Mouse (Mus musculus) kidney, postnatal 0 days (tissue): ENCODE measurements around the gene Gm45837. TPM values are rescaled to one million over a fixed set of nuclear protein-coding genes. Genes with fewer than 3 reads are reported as not detected.

Source experiments
- ATAC-seq: fragments of 200-750 bp; cut with Nextera tagmentation; replicated peaks from 2 replicates; pipeline ENCODE4 v1.8.0; 2017; ENCODE audit warnings: low read depth, moderate number of reproducible peaks, moderate TSS enrichment, moderate library complexity; ENCODE audit not compliant: low FRiP score
- DNase-seq: peaks from one replicate; pipeline ENCODE4 v3.0.0-alpha.2; 2016; ENCODE audit warnings: low spot score
- H3K27ac ChIP-seq: fragments of 300-500 bp; sonication (generic); 2 replicates; pipeline ENCODE4 v1.5.1; 2014; ENCODE audit warnings: mild to moderate bottlenecking
- H3K27me3 ChIP-seq: fragments of 300-500 bp; sonication (generic); 2 replicates; pipeline ENCODE4 v1.6.1; 2014; ENCODE audit warnings: low read length, mixed read lengths; ENCODE audit not compliant: insufficient read depth
- H3K36me3 ChIP-seq: fragments of 300-500 bp; sonication (generic); 2 replicates; pipeline ENCODE4 v1.6.1; 2014; ENCODE audit warnings: low read length, mixed read lengths; ENCODE audit not compliant: insufficient read depth
- H3K4me1 ChIP-seq: fragments of 300-500 bp; sonication (generic); replicated peaks from 2 replicates; pipeline ENCODE4 v1.6.1; 2014; ENCODE audit warnings: antibody characterized with exemption, low read length, mixed read lengths; ENCODE audit not compliant: insufficient read depth
- H3K4me2 ChIP-seq: fragments of 300-500 bp; sonication (generic); 2 replicates; pipeline ENCODE4 v1.6.1; 2014; ENCODE audit warnings: mild to moderate bottlenecking, low read length, moderate library complexity, mixed read lengths
- H3K4me3 ChIP-seq: fragments of 300-500 bp; sonication (generic); replicated peaks from 2 replicates; pipeline ENCODE4 v1.5.1; 2014; ENCODE audit warnings: low read depth, low read length
- H3K9ac ChIP-seq: fragments of 300-500 bp; sonication (generic); 2 replicates; pipeline ENCODE4 v1.6.1; 2014; ENCODE audit warnings: low read depth, low read length
- H3K9me3 ChIP-seq: fragments of 300-500 bp; sonication (generic); replicated peaks from 2 replicates; pipeline ENCODE4 v1.6.1; 2016; ENCODE audit warnings: low read length, inconsistent platforms, mixed read lengths
- CTCF ChIP-seq: IDR thresholded peaks from 2 replicates; pipeline ENCODE4 v1.5.1; 2016; ENCODE audit warnings: antibody characterized with exemption, low read depth, mild to moderate bottlenecking, moderate library complexity
- WGBS: fragments of 180-500 bp; shearing (Covaris S2); extraction: QIAGEN DNeasy Blood & Tissue Kit; methylation state at CpG from one replicate; pipeline ENCODE4 v1.1.7; 2014; 5-methylcytosine and 5-hydroxymethylcytosine counted together
- polyA plus RNA-seq: library from polyadenylated mRNA; unstranded; fragments of >200 nt; fragmentation: Nextera tagmentation; extraction: Ambion mirVana; gene quantifications from 2 replicates; pipeline ENCODE4 v1.2.1, GENCODE M21; 2015

Gm45837 gene
- 4.5 and 5.3 TPM in 2 replicates for polyA plus RNA-seq

DNA sequence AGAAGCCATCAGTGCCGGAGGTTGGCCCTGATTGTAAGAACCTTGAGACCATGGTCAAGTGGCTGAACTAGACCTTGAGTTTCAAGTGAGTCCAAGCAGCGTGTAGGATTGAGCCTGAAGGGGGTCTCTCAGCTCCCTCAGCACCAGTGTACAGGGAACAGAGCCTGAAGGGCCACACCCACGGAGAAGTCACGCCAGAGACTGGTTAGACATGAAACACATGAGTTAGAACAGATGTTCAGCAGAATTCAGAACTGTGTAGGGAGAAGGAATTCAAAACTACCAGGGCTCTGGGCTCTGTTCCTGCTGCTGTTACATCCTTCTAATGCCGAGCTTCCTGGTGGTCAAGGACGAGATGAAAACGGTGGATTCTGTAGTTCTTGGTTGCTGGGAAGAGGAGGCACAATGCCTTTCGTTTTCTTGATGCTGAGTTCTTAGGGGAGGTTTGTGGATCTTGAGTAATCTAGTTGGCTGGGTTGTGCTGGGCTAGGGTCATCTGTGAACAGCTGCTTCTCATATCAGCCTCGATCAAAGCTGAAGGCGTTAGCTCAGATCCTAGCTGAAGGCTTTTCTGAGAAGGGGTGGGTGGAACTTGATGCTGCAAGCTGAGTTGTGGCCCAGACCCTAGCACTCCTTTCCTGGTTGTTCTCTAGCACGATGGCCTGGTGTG is at the start of gene Gm45837:
TSS of gene Gm45837 (plus strand) at position 620 of the 670 bp plus-strand sequence.
- WGBS, result 55% methylated on average over 11 of the region's 11 CpGs

DNA sequence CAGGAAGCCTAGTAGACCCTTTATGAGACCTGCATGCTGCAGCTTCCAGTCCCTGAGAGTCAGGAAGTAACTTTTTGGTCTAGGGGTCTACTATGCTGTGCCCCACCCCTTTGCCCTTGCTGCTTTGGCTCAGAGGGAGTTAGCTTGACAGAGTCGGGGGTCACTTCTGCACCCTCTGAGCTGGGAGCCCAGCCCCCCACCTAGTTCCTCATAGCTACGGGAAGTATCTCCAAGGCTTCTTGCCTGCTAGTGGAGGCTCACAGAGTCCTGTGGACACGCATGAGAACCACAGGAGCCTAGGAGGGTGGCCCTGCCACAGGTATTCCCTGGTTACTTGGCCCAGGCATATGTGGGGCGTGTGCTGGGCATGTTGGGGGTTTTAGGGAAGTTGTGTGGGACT is 49.7 kb upstream of the Gm45837 start:
- WGBS, result 53% methylated on average over 3 of the region's 4 CpGs

More for the DNA sequence above, at the start of gene Gm45837:
- no peaks in the 10 kb centered on the region for H3K27me3 ChIP-seq
- H3K36me3 ChIP-seq, result peaks cover 39% of the 10 kb centered on the region; the same call in 1 of the 2 replicates
- H3K4me1 ChIP-seq, result peaks cover 6% of the 10 kb centered on the region; the same call in 1 of the 2 replicates
- no peak within 1 kb of the TSS for H3K27ac ChIP-seq
- H3K4me2 ChIP-seq, result no peak within 1 kb of the TSS
- H3K4me3 ChIP-seq, result no peak within 1 kb of the TSS
- no peak for ATAC-seq
- H3K9me3 ChIP-seq, result no peaks in the 10 kb centered on the region
- DNase-seq, result no peak
- TF ChIP-seq CTCF, result no peak
- H3K9ac ChIP-seq, result no peak within 1 kb of the TSS

DNA sequence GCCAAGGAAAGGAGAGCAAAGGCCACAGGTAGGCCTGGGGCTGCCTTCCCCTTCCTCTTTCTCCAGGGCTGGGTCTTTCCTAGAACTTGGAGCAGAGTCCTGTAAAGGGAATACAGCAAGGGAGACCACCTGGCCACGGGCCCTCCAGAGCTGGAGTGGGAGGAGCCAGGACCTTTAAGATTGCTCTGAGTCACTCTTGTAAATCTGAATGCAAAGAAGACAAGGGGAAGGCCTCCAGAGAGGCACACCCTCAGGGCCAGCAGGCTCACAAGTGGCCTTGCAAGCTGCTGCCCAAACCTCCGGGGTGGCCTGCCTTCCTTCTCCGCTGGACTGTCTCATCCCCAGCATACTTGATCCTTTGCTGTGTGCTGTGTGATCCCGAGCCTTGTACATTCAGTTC is 48.9 kb upstream of the Gm45837 start:
- no peak for TF ChIP-seq CTCF
- H3K4me3 ChIP-seq, result no peak overlapping the region
- no peak for DNase-seq
- H3K27me3 ChIP-seq, result no peaks in the 10 kb centered on the region
- H3K36me3 ChIP-seq, result no peaks in the 10 kb centered on the region
- 57% methylated on average over 4 of the region's 4 CpGs for WGBS
- no peaks in the 10 kb centered on the region for H3K4me1 ChIP-seq
- no peaks in the 10 kb centered on the region for H3K9me3 ChIP-seq
- no peak for ATAC-seq
- H3K4me2 ChIP-seq, result no peak overlapping the region
- no peak overlapping the region for H3K9ac ChIP-seq
- H3K27ac ChIP-seq, result peak overlapping the region; percentile 19; the same call in 1 of the 2 replicates

More for the DNA sequence above, 49.7 kb upstream of the Gm45837 start:
- no peak for TF ChIP-seq CTCF
- Histone ChIP-seq H3K4me3 (no peak overlapping the region), H3K36me3 (no peaks in the 10 kb centered on the region), H3K4me1 (no peaks in the 10 kb centered on the region), H3K27me3 (no peaks in the 10 kb centered on the region), H3K4me2 (no peak overlapping the region), H3K27ac (no peak overlapping the region), H3K9ac (no peak overlapping the region), H3K9me3 (no peaks in the 10 kb centered on the region)
- ATAC-seq (no peak), DNase-seq (no peak)

DNA sequence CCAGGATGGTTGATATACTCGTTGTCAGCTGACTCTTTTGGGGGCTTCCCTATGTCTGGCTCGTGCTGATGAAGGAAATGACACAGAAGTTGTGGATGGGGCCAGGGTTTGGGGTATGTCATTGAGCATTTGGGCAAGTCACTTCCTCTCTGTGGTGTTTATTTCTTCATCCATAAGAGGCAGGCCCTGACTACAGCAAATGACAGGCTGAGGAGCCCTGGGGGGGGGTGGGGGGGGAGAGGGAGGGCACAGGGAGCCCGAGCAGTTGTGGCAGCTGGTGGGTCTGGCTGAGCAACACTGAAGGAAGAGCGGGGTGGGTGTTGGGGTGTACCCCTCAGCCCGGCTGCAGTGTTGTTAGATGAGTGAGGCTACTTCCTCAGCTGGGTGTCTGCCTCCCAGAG is 47.9 kb upstream of the Gm45837 start:
- no peaks in the 10 kb centered on the region for H3K9me3 ChIP-seq
- H3K4me2 ChIP-seq, result no peak overlapping the region
- H3K4me3 ChIP-seq, result no peak overlapping the region
- no peaks in the 10 kb centered on the region for H3K36me3 ChIP-seq
- TF ChIP-seq CTCF, result no peak
- H3K4me1 ChIP-seq, result no peaks in the 10 kb centered on the region
- no peak overlapping the region for H3K27ac ChIP-seq
- no peaks in the 10 kb centered on the region for H3K27me3 ChIP-seq
- no peak overlapping the region for H3K9ac ChIP-seq
- 78% methylated on average over 5 of the region's 5 CpGs for WGBS
- ATAC-seq, result no peak
- DNase-seq, result no peak

DNA sequence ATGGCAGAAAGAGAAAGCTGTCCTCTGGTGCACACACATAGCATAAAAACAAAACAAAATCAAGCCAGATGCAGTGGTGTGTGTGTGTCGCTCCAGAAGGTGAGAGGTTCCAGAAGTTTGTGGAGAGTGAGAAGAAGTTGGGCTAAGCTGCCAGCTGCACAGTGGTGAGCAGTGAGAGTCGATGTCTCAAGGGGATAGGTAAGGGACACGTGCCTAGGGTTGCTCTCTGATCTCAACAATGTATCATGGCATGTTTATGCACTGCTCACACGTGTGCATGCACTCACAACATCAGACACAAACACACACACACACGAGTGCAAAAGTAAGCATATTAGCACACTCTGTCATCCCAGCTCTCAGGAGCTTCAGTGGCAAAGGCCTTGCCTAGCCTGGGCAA is 46.8 kb upstream of the Gm45837 start:
- Histone ChIP-seq H3K9ac (no peak overlapping the region), H3K36me3 (no peaks in the 10 kb centered on the region), H3K9me3 (no peaks in the 10 kb centered on the region), H3K27me3 (no peaks in the 10 kb centered on the region), H3K4me3 (no peak overlapping the region), H3K4me1 (no peaks in the 10 kb centered on the region), H3K27ac (no peak overlapping the region), H3K4me2 (no peak overlapping the region)
- DNase-seq (no peak), ATAC-seq (no peak)
- WGBS, result 73% methylated on average over 5 of the region's 5 CpGs
- TF ChIP-seq CTCF, result no peak

DNA sequence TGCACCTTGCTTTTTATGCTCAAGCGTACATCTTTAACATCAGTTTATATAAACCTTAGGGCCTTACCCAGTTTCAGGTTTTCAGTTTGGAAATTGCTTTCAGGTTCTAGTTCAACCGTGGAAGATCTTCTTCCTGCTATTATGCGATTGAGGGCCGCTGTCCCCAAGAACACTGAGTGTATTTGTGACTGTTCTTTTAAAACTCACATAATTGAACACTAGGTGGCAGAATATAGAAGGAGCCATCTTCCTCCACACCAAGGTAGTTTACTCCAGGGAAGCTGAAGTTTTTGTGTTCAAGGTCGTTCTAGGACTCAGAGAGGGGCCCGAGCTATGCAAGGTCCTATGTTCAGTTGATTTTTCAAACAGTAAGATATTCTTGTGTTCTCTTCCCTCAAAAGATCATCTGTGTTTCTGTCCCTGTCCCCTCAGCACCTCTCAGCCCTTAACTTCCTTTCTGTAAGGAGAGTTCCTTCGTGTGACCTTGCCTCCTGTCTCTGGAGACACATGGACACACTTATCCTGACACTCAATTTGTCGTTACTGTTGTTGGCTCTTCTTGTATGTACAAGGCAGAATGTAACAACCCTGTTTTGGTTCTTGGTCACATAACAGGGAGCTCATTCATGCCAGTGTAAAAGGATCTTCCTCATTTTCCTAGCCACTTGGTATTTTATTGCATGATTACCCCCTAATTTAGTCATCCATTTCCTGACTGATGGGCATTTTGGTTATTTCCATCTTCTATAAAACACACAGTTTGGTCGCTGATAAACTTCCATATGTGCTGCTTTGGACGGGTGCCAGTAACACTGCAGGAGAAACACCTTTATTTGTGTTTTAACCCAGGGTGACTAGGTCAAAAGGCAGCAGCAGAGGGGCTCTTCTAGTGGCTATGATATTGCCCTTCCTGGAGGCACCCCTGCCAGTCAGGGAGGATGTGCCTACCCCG is 42.5 kb upstream of the Gm45837 start:
- no peak overlapping the region for H3K4me3 ChIP-seq
- H3K9me3 ChIP-seq, result no peaks in the 10 kb centered on the region
- no peaks in the 10 kb centered on the region for H3K27me3 ChIP-seq
- H3K9ac ChIP-seq, result no peak overlapping the region
- peak; percentile 70 for TF ChIP-seq CTCF
- H3K27ac ChIP-seq, result no peak overlapping the region
- WGBS, result 56% methylated on average over 11 of the region's 11 CpGs
- no peaks in the 10 kb centered on the region for H3K36me3 ChIP-seq
- H3K4me2 ChIP-seq, result no peak overlapping the region
- no peaks in the 10 kb centered on the region for H3K4me1 ChIP-seq
- DNase-seq (peak; percentile 67), ATAC-seq (no peak)
